Mouse (Mus musculus) adrenal gland, adult 10 weeks (tissue): ENCODE data around the gene A030005L19Rik. TPM values are rescaled to one million over a fixed set of nuclear protein-coding genes. Genes with fewer than 3 reads are reported as not detected.

ENCODE experiments used
- polyA plus RNA-seq: library from polyadenylated mRNA; stranded (reverse); fragments of 350-450 nt; fragmentation: Illumina TruSeq; extraction: RNeasy Lipid Tissue Mini Kit (QIAGEN cat#74804); gene quantifications from one replicate; pipeline ENCODE4 v1.2.3, GENCODE M21; 2014; ENCODE audit warnings: low read depth, low replicate concordance

Gene A030005L19Rik
- not detected for polyA plus RNA-seq

DNA sequence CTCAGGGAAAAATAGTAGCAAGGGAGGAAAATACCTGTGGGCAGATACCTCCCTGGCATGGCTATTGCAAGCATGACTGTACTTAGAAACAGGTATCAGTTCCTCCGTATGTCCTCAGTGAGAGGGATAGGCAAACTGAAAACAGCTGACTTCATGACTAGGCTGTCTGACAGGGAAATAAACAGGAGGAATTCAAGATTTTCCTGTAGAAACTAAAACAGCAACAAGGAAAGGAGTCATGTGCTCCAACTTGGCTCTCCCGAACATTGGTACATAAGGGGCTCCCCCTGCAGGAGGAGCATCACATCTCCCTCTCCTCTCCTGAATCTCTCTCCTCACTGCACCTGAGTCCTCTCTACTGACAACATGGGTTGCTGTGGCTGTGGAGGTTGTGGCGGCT is at the start of gene A030005L19Rik:
TSS of gene A030005L19Rik (plus strand) at position 301 of the 400 bp plus-strand sequence.

DNA sequence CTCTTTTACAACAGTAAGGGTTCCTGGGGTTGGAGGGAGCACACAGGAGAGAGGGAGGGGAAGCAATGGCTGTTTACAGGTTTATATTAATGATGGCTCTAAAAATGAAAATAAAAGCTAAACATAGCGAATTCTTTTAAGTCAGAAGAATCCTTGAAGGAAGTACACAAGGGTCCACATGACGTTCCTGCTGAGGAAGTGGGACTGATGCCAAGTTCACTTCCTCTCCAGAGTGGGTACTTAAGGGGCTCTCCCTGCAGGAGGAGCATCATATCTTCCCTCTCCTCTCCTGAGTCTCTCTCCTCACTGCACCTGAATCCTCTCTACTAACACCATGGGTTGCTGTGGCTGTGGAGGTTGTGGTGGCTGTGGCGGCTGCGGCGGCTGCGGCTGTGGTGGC is 11.5 kb downstream of the A030005L19Rik start, which contains the start of gene A030014E15Rik:
TSS of gene A030014E15Rik (plus strand) at position 268 of the 400 bp plus-strand sequence.

DNA sequence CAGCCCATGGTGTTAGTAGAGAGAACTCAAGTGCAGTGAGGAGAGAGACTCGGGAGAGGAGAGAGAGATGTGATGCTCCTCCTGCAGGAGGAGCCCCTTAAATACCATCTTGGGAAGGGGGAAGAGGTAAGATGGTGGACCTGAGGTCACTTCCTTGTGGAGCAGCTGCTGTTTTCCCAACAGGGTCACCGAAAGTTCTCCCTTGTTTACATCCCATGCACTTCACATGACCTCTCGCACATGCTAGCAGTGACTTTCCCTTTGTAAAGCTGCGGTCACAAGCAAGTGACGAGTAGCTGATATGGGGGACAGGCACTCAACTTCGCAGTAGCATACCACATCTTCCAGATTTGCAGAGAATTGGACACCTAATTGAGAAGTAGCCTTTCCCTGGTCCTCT is 18.2 kb downstream of the A030005L19Rik start, which contains the start of gene Gm6217:
TSS of gene Gm6217 (minus strand) at position 74 of the 400 bp plus-strand sequence.

DNA sequence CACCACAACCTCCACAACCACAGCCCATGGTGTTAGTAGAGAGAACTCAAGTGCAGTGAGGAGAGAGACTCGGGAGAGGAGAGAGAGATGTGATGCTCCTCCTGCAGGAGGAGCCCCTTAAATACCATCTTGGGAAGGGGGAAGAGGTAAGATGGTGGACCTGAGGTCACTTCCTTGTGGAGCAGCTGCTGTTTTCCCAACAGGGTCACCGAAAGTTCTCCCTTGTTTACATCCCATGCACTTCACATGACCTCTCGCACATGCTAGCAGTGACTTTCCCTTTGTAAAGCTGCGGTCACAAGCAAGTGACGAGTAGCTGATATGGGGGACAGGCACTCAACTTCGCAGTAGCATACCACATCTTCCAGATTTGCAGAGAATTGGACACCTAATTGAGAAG is 30.2 kb downstream of the A030005L19Rik start, which contains the start of gene A030003K21Rik:
TSS of gene A030003K21Rik (minus strand) at position 94 of the 400 bp plus-strand sequence.

DNA sequence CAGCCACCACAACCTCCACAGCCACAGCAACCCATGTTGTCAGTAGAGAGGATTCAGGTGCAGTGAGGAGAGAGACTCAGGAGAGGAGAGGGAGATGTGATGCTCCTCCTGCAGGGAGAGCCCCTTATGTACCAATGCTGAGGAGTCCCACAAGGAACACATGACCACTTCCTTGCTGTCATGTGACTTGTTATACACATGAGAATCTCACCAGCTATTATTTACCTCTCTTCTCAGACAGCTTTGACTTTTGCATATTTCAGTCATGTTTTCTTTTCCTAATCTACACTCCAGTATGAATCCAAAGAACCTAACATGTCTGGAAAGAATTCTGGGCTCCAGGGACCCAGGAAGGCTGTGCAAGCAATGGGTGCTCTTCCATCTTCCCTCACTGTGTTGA is 42.8 kb downstream of the A030005L19Rik start, which contains the start of gene Gm7544:
TSS of gene Gm7544 (minus strand) at position 101 of the 400 bp plus-strand sequence.

DNA sequence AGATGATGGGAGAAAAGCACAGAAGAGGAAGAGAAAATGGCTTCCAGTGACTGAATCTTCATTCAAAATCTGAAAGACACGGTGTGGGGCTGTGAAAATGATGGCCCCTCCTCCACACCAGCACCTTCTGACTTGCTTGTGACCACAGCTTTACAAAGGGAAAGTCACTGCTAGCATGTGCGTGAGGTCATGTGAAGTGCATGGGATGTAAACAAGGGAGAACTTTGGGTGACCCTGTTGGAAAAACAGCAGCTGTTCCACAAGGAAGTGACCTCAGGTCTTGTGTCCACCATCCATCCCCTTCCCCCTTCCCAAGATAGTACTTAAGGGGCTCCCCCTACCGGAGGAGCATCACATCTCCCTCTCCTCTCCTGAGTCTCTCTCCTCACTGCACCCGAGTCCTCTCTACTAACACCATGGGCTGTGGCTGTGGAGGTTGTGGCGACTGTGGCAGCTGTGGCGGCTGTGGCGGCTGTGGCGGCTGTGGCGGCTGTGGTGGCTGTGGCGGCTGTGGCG is 46.8 kb downstream of the A030005L19Rik start, which contains the start of gene Gm47955:
TSS of gene Gm47955 (plus strand) at position 417 of the 516 bp plus-strand sequence.

Other genes starting within 250 kb of the A030005L19Rik start
- gene Mff, start 188.4 kb upstream of the A030005L19Rik start, polyA plus RNA-seq: 302 TPM
- not detected for gene Tm4sf20, start 144.9 kb upstream of the A030005L19Rik start, polyA plus RNA-seq
- not detected for gene Gm47791, start 142.1 kb upstream of the A030005L19Rik start, polyA plus RNA-seq
- 110 TPM for gene Agfg1, start 73.8 kb upstream of the A030005L19Rik start, polyA plus RNA-seq
- not detected for gene A030014E15Rik, start 11.6 kb downstream of the A030005L19Rik start, polyA plus RNA-seq
- not detected for gene Gm6217, start 18.1 kb downstream of the A030005L19Rik start, polyA plus RNA-seq
- gene A030003K21Rik, start 30.1 kb downstream of the A030005L19Rik start, polyA plus RNA-seq: not detected
- gene Gm7544, start 42.7 kb downstream of the A030005L19Rik start, polyA plus RNA-seq: not detected
- gene Gm47955, start 47.0 kb downstream of the A030005L19Rik start, polyA plus RNA-seq: not detected
- gene Gm47959, start 87.2 kb downstream of the A030005L19Rik start, polyA plus RNA-seq: not detected
- gene Slc19a3, start 125.1 kb downstream of the A030005L19Rik start, polyA plus RNA-seq: 1.0 TPM
- gene Krtap28-10, start 129.2 kb downstream of the A030005L19Rik start, polyA plus RNA-seq: not detected
- gene Gm47969, start 131.6 kb downstream of the A030005L19Rik start, polyA plus RNA-seq: not detected
- not detected for gene A030005K14Rik, start 146.1 kb downstream of the A030005L19Rik start, polyA plus RNA-seq
- not detected for gene Krtap28-13, start 147.6 kb downstream of the A030005L19Rik start, polyA plus RNA-seq
- gene Ccl20, start 203.4 kb downstream of the A030005L19Rik start, polyA plus RNA-seq: not detected
- not detected for gene Daw1, start 246.4 kb downstream of the A030005L19Rik start, polyA plus RNA-seq